Mouse (Mus musculus): ENCODE measurements around the gene Itgav. TPM values are rescaled to one million over a fixed set of nuclear protein-coding genes. Genes with fewer than 3 reads are reported as not detected.

The Itgav gene
- 43.8 and 48.3 TPM in 2 replicates for polyA plus RNA-seq (2014; fragmentation: Nextera tagmentation; extraction: Ambion mirVana)

DNA sequence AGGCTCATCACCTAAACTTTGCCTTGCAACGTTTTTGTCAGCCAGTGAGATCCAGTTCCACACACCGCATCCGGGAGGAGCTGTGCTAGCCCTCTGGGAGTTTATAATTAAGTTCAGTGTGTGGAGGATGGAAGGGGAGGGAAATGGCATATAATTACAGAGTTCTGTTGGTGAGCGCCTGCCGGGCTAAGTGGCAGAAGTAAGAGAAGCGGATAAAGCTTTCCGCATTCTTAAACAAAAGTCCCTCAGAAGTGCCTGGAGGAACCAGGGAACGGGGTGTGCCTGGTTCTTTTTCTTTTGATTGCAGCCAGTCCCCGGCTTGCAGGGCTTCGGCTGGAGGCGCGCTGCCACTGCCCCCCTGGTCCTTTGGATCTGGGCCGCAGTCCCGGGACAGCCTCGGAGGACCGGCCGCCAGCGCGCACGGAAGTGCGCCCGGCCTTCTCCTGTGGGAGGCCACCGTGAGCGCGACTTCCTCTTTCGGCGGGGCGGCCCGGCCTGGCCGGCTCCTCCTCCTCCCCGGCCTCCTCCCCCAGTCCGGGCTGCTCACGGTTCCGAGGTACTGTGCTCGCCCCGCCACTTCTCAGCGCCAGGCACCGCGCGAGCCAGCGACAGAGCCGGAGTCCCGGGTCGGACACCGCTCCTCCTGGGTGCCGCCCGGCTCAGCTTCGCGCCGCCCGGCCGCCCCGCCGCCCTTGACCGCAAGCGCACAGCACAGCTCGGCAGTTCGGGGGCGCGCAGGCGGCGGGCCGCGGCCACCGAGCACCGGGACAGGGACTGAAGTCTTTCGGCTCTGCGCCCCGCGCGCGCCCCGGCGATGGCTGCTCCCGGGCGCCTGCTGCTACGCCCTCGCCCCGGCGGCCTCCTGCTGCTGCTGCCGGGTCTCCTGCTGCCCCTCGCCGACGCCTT lies at the start of gene Itgav:
Itgav (plus strand) TSS at position 477 of the 906 bp plus-strand sequence.
- Histone ChIP-seq H3K27ac (ENCODE audit: low read depth, low read length) (peak within 1 kb of the TSS; percentile 89), H3K4me1 (replicated peaks; ENCODE audit: control insufficient read depth, insufficient read depth, low read length) (0 out of 2 replicates have a peak, but pooled peaks cover 2% of the 10 kb centered on the region), H3K36me3 (ENCODE audit: control insufficient read depth, insufficient read depth, low read length) (no peaks in the 10 kb centered on the region), H3K4me2 (ENCODE audit: low read depth, low read length, severe bottlenecking) (peak within 1 kb of the TSS; percentile 79), H3K4me3 (ENCODE audit: low read depth, low read length) (peak within 1 kb of the TSS; percentile 72), H3K9ac (ENCODE audit: low read length) (peak within 1 kb of the TSS; percentile 88), H3K27me3 (ENCODE audit: control insufficient read depth, insufficient read depth, low read length) (no peaks in the 10 kb centered on the region), H3K9me3 (ENCODE audit: control insufficient read depth, low read length) (no peaks in the 10 kb centered on the region)
- ATAC-seq (replicated peaks; ENCODE audit: low FRiP score) = peak; percentile 96
- under 1% methylated on average over 78 of the region's 84 CpGs for WGBS
- peak; percentile 91 for DNase-seq (ENCODE audit: low spot score)

DNA sequence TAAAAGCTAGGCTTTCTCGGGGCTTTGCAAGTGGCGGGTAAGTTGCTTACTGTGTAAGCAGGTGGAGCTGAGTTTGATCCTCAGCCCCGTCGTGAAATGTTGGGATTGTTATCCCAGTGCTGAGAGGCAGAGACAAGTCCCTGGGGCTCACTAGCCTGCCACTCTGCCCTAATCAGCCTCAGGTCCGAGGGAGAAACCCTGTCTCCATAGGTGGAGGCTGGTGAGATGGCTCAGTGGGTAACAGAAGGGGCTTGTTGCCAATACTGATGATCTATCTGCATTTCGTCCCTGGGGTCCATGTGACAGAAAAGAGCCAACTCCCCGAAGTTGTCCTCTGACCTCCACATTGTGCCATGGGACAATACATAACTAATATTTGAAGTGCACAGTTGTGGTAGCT lies 49.8 kb upstream of the Itgav start:
- ATAC-seq (replicated peaks; ENCODE audit: low FRiP score) = no peak
- Histone ChIP-seq H3K4me2 (ENCODE audit: low read depth, low read length, severe bottlenecking) (no peak overlapping the region), H3K27me3 (ENCODE audit: control insufficient read depth, insufficient read depth, low read length) (no peaks in the 10 kb centered on the region)

DNA sequence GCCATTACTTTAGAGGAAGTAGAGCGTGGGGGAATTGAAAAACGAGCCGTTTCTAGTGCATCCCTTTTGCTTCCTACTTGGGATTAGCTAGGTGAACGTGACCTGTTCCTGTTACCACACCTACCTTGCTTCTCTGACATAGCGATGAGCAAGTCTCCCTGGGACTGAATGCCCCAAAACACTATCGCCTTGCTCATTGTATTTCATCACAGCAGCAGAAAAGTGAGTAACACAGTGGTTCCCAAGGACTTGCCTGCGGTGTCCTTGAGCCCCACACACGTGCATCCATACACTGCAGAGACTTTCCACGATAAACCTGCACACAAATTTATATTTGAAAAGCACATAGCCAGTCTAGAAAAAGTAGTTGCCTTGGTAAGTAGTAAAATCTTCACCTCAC lies 49.3 kb upstream of the Itgav start:
- DNase-seq (ENCODE audit: low spot score) (no peak), ATAC-seq (replicated peaks; ENCODE audit: low FRiP score) (no peak)
- no peak overlapping the region for H3K9ac ChIP-seq (ENCODE audit: low read length)
- H3K27ac ChIP-seq (ENCODE audit: low read depth, low read length) = no peak overlapping the region
- no peak overlapping the region for H3K4me3 ChIP-seq (ENCODE audit: low read depth, low read length)
- H3K4me2 ChIP-seq (ENCODE audit: low read depth, low read length, severe bottlenecking) = no peak overlapping the region
- H3K36me3 ChIP-seq (ENCODE audit: control insufficient read depth, insufficient read depth, low read length) = no peaks in the 10 kb centered on the region
- 91% methylated on average over 9 of the region's 9 CpGs for WGBS
- no peaks in the 10 kb centered on the region for H3K27me3 ChIP-seq (ENCODE audit: control insufficient read depth, insufficient read depth, low read length)
- H3K4me1 ChIP-seq (replicated peaks; ENCODE audit: control insufficient read depth, insufficient read depth, low read length) = no peaks in the 10 kb centered on the region
- H3K9me3 ChIP-seq (ENCODE audit: control insufficient read depth, low read length) = no peaks in the 10 kb centered on the region

More for the DNA sequence above, 49.8 kb upstream of the Itgav start:
- Histone ChIP-seq H3K36me3 (ENCODE audit: control insufficient read depth, insufficient read depth, low read length) (no peaks in the 10 kb centered on the region), H3K4me1 (replicated peaks; ENCODE audit: control insufficient read depth, insufficient read depth, low read length) (no peaks in the 10 kb centered on the region), H3K9me3 (ENCODE audit: control insufficient read depth, low read length) (no peaks in the 10 kb centered on the region), H3K9ac (ENCODE audit: low read length) (no peak overlapping the region), H3K4me3 (ENCODE audit: low read depth, low read length) (no peak overlapping the region), H3K27ac (ENCODE audit: low read depth, low read length) (no peak overlapping the region)
- 87% methylated on average over 7 of the region's 7 CpGs for WGBS
- DNase-seq (ENCODE audit: low spot score) = no peak

DNA sequence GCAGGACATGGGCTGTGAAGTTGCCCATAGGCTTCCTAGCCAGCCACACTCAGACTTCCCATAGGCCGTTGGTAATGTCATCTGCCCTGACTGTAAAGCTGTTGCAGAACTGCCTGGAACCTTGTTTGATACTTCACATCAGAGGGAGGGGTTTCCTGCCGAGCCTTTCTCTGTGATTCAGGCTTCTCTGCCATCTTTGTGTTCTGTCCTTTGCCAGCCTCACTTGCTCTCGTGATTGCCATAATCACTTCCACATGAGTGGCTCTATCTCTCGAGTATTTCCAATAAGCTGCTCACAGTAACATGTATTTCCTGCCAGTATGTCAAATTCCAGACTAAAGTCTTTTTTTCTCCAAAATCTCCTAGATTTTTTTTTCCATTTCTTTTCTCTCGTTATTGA lies 48.5 kb upstream of the Itgav start:
- Histone ChIP-seq H3K4me1 (replicated peaks; ENCODE audit: control insufficient read depth, insufficient read depth, low read length) (no peaks in the 10 kb centered on the region), H3K4me2 (ENCODE audit: low read depth, low read length, severe bottlenecking) (no peak overlapping the region), H3K27me3 (ENCODE audit: control insufficient read depth, insufficient read depth, low read length) (no peaks in the 10 kb centered on the region), H3K27ac (ENCODE audit: low read depth, low read length) (no peak overlapping the region), H3K9ac (ENCODE audit: low read length) (no peak overlapping the region), H3K9me3 (ENCODE audit: control insufficient read depth, low read length) (no peaks in the 10 kb centered on the region), H3K36me3 (ENCODE audit: control insufficient read depth, insufficient read depth, low read length) (no peaks in the 10 kb centered on the region), H3K4me3 (ENCODE audit: low read depth, low read length) (no peak overlapping the region)
- no peak for ATAC-seq (replicated peaks; ENCODE audit: low FRiP score)
- WGBS = 53% methylated on average over 5 of the region's 5 CpGs
- DNase-seq (ENCODE audit: low spot score) = no peak

DNA sequence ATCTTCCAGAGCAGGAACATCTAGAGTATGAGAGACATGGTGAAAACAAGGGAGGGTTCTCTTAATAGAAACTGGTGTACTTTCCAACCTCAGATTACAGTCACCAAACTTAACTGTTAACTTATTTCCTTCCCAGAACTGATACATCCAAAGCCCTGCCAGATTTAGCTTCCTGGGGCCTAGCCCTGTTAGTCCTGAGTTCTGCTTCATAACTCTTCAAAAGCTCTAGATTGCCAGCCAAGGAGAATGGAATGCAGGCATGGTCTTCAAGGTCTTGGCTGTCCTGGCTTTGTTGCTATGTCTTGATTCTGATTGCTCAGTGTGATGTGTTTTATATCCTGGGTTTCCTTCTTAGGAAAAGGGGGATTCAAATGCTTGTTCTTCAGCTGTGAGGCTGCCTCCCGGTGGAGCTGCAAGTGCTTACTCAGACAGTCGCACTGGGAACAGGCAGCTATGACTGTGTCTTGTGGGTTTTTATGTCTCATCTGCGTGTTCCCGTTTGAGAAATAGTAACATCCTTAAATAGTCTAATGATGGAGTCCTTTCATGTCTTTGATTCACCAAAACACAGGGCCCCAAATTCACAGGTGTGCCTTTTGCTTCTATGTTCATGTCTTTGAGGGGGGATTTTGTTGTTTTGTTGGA lies 47.8 kb upstream of the Itgav start:
- no peak for ATAC-seq (replicated peaks; ENCODE audit: low FRiP score)
- WGBS = 92% methylated on average over 4 of the region's 4 CpGs
- Histone ChIP-seq H3K9me3 (ENCODE audit: control insufficient read depth, low read length) (no peaks in the 10 kb centered on the region), H3K4me2 (ENCODE audit: low read depth, low read length, severe bottlenecking) (no peak overlapping the region), H3K27ac (ENCODE audit: low read depth, low read length) (no peak overlapping the region), H3K4me3 (ENCODE audit: low read depth, low read length) (no peak overlapping the region), H3K4me1 (replicated peaks; ENCODE audit: control insufficient read depth, insufficient read depth, low read length) (no peaks in the 10 kb centered on the region), H3K36me3 (ENCODE audit: control insufficient read depth, insufficient read depth, low read length) (no peaks in the 10 kb centered on the region), H3K27me3 (ENCODE audit: control insufficient read depth, insufficient read depth, low read length) (no peaks in the 10 kb centered on the region), H3K9ac (ENCODE audit: low read length) (no peak overlapping the region)
- DNase-seq (ENCODE audit: low spot score) = no peak

DNA sequence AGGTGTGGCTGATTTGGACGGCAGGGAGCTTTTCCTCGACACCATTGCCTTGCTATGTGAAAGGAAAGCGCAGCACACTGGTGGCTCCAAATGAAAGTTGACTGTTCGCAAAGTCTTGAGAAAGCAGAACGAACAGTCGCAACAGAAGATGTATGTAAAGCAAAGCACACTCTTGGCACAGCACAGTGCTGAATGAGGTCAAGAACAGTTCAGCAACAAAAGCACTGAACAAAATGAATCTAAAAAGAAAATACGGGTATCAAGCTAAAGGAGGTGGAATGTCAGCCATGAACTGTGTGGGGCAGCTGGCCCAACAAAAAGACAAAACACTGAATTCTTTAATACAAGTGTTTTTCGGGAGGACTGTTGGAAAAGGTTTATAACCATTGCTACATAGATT lies 42.9 kb upstream of the Itgav start:
- Histone ChIP-seq H3K9ac (ENCODE audit: low read length) (no peak overlapping the region), H3K9me3 (ENCODE audit: control insufficient read depth, low read length) (no peaks in the 10 kb centered on the region), H3K27ac (ENCODE audit: low read depth, low read length) (no peak overlapping the region), H3K27me3 (ENCODE audit: control insufficient read depth, insufficient read depth, low read length) (no peaks in the 10 kb centered on the region), H3K4me2 (ENCODE audit: low read depth, low read length, severe bottlenecking) (no peak overlapping the region), H3K4me3 (ENCODE audit: low read depth, low read length) (no peak overlapping the region), H3K4me1 (replicated peaks; ENCODE audit: control insufficient read depth, insufficient read depth, low read length) (no peaks in the 10 kb centered on the region), H3K36me3 (ENCODE audit: control insufficient read depth, insufficient read depth, low read length) (no peaks in the 10 kb centered on the region)
- DNase-seq (ENCODE audit: low spot score) (no peak), ATAC-seq (replicated peaks; ENCODE audit: low FRiP score) (no peak)
- WGBS = 89% methylated on average over 8 of the region's 8 CpGs

DNA sequence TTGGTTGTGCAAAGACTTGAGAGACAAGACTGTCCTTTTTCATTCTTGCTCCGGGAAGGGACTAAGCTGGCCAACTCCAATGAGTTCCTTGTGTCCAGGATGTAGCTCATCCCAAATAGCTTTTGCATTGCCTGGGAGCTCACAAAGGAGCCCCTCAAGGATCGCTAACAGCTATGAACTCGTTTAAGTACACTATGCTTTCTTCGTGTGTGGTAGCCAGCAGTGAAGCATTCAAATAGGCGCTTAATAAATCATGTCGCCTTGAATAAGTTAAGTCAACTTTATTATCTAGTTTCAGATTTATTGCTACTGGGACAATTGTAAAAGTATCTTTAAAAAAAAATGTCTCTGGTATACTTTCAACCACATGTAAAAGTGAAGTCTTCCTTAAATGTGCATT lies 42.4 kb upstream of the Itgav start:
- 80% methylated on average over 6 of the region's 6 CpGs for WGBS

DNA sequence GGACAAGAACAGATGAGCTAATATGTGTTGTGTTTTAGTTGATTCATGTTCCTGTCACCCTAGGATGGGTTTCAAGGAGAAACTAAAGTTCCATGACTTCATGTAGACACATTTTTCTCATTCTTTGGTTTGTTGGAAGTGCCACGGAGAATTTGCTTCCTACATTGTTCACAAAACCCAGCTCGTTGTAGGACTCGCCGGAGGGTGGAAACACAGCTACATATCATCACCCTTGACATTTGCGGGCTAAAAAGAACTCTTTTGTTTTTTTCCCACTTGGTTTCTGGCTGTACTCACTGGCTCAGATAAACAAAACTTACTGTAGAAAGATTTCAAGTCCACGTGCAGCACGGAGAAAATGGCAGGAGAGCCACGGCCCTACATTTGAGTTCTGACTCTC lies 41.9 kb upstream of the Itgav start:
- H3K36me3 ChIP-seq (ENCODE audit: control insufficient read depth, insufficient read depth, low read length) = no peaks in the 10 kb centered on the region
- H3K9me3 ChIP-seq (ENCODE audit: control insufficient read depth, low read length) = no peaks in the 10 kb centered on the region
- H3K27me3 ChIP-seq (ENCODE audit: control insufficient read depth, insufficient read depth, low read length) = no peaks in the 10 kb centered on the region
- 93% methylated on average over 8 of the region's 8 CpGs for WGBS
- no peak overlapping the region for H3K9ac ChIP-seq (ENCODE audit: low read length)
- H3K27ac ChIP-seq (ENCODE audit: low read depth, low read length) = no peak overlapping the region
- no peak for DNase-seq (ENCODE audit: low spot score)
- H3K4me1 ChIP-seq (replicated peaks; ENCODE audit: control insufficient read depth, insufficient read depth, low read length) = no peaks in the 10 kb centered on the region
- H3K4me2 ChIP-seq (ENCODE audit: low read depth, low read length, severe bottlenecking) = no peak overlapping the region
- no peak for ATAC-seq (replicated peaks; ENCODE audit: low FRiP score)
- H3K4me3 ChIP-seq (ENCODE audit: low read depth, low read length) = no peak overlapping the region

More for the DNA sequence above, 42.4 kb upstream of the Itgav start:
- no peak overlapping the region for H3K4me3 ChIP-seq (ENCODE audit: low read depth, low read length)
- no peaks in the 10 kb centered on the region for H3K4me1 ChIP-seq (replicated peaks; ENCODE audit: control insufficient read depth, insufficient read depth, low read length)
- H3K36me3 ChIP-seq (ENCODE audit: control insufficient read depth, insufficient read depth, low read length) = no peaks in the 10 kb centered on the region
- H3K4me2 ChIP-seq (ENCODE audit: low read depth, low read length, severe bottlenecking) = no peak overlapping the region
- H3K9ac ChIP-seq (ENCODE audit: low read length) = no peak overlapping the region
- ATAC-seq (replicated peaks; ENCODE audit: low FRiP score) (no peak), DNase-seq (ENCODE audit: low spot score) (no peak)
- H3K27ac ChIP-seq (ENCODE audit: low read depth, low read length) = no peak overlapping the region
- no peaks in the 10 kb centered on the region for H3K27me3 ChIP-seq (ENCODE audit: control insufficient read depth, insufficient read depth, low read length)
- H3K9me3 ChIP-seq (ENCODE audit: control insufficient read depth, low read length) = no peaks in the 10 kb centered on the region
